Mouse (Mus musculus) cerebellum, adult 11 months (tissue): ENCODE data around the gene Myct1.

ENCODE experiments used
- DNase-seq: peaks from one replicate; pipeline ENCODE4 v3.0.0; 2022

The Myct1 gene

DNA sequence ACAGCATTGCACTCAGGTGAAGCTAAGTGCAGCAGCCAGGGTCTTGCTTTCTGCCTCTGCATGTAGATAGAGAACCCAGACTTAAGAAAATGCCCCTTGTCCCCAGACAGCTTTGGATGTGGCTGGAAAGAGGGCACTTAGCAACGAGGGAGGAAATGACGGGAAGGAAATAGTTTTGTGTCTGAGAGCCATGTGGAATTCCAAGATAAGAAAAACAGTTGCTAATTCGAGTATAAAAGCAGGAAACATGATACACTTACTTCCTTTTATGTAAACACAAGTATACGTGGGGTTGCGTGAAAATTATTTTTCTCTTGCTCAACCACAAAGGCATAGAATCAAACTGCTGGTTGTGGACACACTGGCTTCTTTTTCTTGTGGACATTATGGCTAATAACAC lies at the start of gene Myct1:
Gene Myct1 (plus strand): TSS at position 312 of the 400 bp plus-strand sequence.
- no peak for DNase-seq

DNA sequence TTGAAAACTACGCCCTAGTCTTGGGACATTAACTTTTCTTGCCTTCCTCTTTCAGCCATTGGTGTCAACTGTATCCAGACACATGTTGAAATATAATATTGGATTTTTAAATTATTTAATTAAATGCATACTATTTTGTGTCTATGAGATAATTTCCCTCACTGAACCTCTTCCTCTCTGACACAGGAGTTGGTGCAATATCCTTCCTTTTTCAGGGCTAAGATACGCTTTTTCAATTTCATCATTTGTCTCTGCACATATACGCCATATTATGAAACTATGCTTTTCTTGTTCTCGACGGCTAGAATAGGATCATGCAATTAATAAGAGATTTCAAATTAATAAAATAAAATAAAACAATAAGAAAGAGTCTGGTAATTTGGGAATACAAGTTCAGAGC lies 47.1 kb upstream of the Myct1 start:
- no peak for DNase-seq

DNA sequence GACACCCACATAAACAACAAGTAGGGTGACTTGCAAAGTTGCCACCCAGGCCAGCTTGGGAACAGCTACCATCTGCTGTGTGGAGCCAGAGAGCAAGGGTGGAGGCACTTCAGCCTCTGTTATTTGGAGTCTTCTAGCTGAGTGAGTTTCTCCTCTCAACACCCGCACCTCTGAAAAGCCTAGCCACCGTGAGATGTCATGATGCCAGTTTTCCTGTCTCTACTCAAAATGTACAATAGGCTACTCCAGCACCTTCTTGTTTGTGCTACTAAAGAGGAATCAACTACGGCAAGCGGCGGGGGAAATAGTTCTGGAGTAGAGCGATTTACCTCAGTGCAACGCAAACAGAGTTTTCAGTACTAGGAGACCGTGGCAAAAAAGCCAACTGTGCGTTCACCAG lies 45.8 kb upstream of the Myct1 start:
- DNase-seq: peak; percentile 39

DNA sequence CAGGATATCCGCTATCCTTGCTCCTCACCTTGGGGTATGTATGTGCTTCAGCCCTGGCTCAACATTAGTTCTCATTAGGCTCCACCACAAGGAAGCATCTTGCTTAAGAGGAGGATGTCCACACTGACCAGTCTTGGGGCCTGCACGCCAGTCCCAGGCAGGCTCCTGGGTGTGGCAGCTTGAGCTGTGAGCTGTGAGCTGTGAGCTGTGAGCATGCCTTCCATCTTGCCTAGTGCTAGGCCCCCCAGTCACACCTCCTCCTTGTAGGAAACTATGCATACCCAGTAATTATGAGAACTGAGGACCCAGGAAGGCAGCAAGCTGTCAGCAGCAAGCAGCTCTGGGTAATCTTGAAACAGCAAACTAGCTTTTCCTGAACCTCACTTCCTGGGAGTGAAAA lies 44.9 kb upstream of the Myct1 start:
- no peak for DNase-seq

DNA sequence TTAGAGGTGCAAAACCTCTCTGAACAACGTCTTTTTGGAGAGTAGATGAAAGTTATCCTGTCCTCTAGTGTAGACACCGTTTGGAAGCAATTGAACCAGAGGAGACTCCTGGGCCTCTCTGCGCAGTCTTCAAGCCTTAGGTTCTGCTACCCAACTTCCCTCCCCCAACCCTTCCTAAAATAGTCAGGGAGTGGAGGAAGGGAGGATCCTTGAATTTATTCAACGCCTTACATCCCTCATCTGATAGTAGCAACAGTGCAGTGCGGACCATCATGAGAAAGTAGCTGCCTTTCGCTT lies 43.8 kb upstream of the Myct1 start:
- no peak for DNase-seq

DNA sequence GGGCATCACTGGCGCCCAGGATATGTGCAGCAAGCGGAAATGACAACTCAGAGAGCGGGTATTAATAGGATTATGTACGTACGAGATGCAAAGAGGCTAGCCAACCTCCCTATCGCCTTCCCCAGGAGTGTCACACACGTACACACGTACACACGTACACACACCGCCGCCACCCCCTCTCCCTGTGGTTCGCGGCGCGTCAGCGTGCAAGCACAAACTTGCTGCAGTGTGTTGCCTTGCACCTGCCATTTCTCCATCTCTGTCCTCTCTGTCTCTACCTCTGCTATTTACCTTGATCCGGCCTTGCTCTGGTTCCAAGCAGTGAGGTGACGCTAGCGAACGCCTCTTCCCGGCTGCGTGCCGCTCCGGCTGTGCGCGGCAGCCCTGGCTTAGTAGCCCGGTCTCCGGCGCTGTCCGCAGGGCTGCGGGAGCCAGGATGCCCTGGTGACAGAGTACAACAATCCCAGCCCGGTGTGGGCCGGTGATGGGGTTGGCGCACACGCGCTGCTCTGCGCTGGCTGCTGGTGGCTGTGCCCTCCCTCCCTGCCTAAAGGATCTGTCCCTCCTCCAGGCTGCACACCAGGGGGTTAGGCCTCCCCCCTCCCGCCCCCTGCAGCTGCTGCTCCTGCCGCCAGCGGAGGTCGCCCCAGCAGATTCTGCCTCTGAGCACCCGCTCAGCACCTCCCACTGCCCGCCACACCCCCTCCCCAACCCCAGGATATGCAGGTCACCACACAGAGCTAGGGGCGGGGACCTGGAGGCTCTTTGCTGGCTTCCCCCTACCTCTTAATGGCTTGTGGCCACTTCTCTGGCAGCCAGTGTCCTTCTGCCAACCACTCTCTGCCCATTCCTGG lies 43.2 kb upstream of the Myct1 start:
- peak; percentile 80 for DNase-seq

DNA sequence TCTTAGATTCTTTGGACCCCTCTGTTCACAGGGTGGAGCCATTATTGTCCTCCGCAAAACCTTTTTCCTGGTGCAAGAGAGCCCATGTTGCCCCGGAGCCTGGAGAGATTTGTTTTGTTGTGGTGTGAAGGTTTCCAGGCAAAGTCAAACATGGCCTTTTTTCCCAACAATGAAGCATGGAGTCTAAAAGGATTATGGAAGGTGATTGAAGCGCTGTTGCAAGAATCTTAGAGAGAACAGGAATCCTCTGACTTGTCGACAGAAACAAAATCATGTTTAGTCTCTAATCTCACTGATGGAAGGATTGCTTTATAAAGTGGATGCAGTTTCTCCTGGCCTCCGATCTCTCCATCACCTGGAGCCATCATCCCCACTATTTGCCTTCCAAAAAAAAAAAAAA lies 42.2 kb upstream of the Myct1 start, which contains the start of gene Syne1:
Gene Syne1 (minus strand): TSS at position 101 of the 400 bp plus-strand sequence.
- DNase-seq: no peak

DNA sequence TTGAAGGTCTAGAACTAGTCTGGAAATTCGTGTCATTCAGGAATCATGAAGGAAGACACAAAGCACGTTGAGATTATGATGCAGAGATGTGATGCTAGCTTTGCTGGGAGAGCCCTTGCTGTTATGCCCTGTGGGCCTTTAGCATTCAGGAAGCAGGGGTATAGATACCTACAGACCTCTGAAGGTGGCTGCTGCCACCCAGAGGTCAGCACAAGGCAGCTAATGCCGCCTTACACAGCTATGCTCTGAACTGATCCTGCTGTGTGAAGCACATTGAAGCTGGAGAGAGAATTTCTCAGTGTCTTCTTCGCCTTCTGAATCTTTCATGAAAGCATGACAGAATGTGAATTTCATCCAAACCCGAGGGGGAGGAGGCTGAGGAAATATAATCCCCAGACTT lies 38.6 kb upstream of the Myct1 start:
- DNase-seq: peak; percentile 51

DNA sequence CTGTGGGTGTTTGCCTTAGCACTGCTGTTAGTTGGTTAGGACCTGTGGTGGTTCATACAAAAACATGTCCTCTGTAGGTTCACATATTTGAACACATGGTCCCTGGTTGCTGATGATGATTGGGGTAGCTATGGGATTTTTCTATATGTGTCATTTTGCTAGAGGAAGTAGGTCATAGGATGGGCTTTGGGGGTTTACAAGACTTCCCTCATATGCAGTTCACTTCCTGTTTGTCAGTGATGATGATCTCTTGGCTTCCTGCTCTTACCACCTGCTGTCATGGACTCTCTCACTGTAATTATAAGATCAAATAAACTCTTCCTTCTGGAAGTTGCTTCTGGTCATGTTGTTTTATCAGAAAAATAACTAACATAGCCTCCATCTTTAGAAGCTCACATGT lies 34.8 kb upstream of the Myct1 start:
- DNase-seq: no peak

DNA sequence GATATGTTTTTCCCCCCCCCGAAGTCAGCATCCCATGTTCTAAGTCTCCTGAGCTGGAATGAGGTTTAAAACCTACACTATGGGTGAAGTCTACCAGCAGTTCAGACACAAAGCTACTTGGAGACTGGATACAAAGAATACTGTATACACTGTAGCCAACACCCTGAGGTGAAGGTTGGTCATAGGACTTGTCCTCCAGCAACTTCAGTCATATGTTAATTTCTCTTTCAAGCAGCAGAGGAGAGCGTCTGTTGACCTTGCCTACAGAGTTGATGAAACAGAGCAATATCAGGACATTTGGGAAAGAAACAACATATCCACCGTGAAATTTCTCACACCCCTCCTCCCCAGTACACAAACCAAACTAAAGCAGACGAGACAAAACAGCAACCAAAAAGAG lies 33.0 kb upstream of the Myct1 start:
- no peak for DNase-seq

DNA sequence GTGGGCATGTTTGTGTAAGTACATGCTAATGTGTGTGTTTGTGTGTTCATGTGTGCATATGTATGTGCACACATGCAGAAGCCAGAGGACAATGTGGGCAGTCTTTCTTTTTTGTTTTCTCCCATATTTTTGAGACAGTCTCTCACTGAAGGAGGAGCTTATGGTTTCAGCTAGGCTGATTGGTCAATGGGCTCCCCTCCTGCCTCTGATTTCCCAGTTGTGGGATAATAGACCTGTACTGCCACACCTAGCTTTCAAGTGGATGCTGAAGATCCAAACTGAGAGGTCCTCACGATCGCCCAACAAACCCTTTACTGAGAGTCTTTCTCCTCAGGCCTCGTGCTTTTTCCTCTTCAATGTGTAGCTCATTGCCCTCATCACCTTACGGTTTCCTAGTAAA lies 31.9 kb upstream of the Myct1 start:
- DNase-seq: no peak

DNA sequence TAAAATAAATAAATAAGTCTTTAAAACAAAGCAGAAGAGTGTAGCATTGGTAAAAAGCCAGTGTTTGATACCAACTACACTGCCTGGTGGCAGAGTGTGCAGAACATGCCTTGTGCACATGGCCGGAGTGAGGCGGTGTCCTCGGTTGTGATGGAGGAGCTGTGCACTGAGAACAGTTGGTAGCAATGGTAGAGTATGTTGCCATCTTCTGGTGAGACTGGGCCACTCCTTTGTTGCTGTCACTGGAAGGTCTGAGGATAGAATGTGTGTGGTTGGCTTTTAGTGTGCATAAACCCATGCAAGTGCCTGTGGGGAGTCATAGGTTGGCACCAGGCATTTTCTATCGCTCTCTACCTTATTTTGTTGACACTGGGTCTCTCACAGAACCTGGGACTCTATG lies 24.6 kb upstream of the Myct1 start:
- DNase-seq: no peak

DNA sequence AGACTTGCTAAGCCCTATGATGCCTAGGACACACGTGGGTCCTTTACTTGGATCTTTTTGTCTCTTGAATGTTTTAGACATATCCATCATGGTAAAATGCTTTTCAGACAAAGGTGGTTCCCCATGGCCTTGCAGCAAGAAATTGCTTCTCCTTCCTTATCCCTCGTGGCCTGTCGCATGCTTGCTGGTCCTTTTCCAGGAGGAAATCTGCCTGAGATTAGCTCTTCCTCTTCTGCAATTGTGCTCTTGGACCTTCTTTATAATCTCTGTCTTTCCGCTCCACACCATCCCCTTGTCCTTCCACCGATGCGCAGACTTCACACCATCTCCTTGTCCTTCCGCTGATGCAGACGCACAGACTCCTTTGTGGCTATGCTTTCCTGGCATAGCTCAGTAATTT lies 23.5 kb upstream of the Myct1 start:
- no peak for DNase-seq

DNA sequence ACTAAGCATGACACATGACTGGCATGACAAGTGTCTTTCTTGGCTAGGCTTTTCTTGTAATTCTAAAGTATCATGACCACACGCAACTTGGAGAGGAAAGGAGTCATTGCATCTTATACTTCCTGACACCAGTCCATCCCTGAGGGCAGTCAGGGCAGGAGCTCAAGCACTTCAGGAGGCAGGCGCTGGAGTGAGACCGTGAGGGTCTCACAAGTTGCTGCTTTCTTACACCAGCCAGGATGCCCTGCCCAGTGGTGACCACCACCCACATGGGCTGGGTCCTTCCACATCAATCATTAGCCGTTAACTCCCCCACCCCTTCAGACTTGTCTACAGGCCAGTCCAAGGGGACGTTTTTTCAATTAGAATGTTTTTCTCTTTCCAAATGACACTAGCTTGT lies 22.2 kb upstream of the Myct1 start:
- no peak for DNase-seq

DNA sequence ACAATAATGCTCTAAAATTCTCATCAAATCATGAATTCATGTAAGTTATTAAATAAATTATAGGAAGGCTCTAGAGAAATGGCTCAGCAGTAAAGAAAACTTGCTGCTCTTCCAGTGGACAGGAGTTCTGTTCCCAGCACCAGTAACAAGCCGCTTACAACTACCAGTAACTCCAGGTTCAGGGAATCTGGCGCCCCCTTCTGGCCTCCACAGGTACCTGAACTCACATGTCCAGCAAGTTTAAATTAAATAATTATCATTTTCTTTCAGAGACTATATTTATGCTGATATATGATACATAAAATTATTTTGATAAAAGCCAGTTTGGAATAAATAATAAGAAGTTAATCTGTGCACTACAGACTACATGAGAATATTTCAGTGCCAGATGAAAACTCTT lies 20.2 kb upstream of the Myct1 start:
- DNase-seq: no peak

DNA sequence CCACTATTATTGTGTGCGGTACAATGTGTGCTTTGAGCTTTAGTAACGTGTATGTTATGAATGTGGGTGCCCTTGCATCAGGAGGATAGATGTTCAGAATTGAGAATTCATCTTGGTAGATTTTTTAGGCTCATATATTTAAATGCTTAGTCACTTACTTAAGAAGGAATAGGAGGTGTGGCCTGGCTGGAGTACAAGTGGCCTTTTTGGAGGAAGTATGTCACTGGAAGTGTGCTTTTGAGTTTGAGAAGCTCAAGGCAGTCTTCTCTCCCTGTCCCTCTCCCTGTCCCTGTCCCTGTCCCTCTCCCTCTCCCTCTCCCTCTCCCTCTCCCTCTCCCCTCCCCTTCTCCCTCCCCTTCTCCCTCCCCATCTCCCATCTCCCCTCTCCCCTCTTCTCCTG lies 2.5 kb upstream of the Myct1 start:
- DNase-seq: no peak

DNA sequence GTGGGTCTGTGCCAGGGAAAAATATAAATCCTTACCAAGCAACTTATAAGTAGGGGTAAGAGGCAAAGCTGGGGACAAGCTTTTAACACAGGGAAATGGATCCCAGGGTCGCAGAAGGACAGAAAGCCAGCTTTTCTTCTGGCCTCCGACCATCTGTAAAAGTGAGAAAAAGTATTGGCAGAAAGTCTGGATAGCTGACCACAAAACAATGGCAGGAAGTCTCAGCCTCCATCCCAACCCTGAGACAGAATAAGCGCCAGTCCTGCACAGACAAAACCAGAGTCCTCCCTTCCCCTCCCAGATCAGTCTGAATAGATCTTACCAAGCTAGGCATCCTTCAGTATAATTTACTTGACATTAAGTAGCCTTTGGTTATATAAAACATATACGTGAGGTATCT lies 1.6 kb upstream of the Myct1 start:
- DNase-seq: no peak

DNA sequence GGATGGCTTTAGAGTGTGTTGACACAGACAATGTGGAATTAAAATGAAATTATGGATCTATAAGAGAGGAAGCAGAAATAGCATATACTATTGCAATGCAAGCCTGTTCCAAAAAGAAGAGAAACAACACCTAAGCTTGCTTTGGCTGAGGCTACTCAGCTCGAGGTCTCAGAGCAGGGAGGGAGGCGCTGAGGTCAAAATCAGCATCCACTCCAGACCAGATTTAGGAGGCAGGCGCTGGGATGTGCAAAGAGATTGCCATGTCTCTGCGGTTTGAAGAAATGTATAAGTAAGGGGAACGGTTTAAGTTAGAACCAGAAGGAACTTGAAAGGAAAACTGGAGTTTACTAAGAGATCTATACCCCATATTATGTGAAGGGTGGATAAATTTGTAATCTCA lies 882 bp downstream of the Myct1 start:
- no peak for DNase-seq

DNA sequence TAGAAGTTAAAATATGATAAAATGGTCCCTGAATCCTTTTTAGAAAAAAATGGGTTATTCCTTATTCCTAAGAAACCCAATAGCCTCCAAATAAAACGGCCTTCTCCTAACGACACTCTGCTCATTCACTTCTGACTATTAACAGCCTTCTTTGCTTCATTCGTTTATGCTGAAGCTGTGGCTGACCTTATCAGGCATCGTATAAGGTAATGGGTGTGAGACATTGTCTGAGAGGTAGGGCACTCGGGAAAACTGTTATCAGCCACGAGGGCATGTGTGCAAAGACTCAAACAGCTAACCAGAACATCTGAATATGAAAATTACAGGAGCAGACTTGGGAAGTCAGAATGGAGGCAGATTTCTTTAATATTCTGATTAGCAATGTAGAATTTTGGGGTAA lies 3.0 kb downstream of the Myct1 start:
- no peak for DNase-seq

DNA sequence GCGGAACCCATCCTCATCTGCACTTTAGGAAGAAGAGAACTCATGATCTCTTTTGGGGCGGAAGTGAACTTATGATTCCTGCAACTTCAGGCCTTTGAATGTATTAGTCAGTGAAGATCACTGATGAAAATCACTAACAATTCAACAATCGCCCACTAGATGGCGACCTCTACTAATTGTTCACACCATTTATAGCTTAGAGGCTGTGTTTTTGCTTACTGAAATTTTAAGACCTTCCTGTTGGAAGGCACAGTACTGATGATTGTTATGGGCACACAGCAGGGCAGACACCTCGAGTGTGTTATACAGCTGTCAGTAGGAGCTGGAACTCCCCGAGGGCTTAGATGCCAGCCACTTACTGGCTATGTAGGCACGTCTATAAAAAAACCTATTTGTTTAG lies 6.5 kb downstream of the Myct1 start:
- peak; percentile 42 for DNase-seq

DNA sequence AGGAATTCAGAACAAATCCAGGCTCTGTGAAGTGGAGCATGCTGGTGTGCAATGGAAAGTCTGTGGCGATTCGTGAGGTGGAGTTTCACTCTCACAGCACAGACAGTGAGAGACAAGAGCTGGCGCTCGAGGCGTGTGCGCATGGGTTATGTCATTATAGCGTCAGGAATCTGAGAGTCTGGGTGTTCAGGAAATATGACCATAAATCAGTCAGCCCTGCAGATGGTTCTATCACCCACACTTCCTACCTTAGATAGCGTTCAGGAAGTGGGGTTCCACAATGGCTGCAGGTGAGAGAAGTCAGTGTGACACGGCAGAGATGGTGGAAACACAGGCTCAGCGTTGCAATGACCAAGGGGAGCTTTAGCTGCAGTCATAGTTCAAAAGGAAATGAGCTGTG lies 9.9 kb downstream of the Myct1 start:
- DNase-seq: no peak

DNA sequence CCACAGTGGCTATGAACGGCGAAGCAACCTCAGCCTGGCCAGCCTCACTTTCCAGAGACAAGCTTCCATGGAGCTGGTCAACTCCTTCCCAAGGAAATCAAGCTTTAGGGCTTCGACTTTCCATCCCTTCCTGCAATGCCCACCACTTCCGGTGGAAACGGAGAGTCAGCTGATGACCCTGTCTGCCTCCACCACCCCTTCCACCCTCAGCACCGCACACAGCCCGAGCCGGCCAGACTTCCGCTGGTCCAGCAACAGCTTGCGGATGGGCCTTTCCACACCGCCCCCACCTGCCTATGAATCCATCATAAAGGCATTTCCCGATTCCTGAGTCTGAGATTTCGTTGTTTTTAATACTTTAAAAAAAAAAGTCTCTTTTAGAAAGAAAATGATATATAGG lies 10.8 kb downstream of the Myct1 start:
- no peak for DNase-seq

DNA sequence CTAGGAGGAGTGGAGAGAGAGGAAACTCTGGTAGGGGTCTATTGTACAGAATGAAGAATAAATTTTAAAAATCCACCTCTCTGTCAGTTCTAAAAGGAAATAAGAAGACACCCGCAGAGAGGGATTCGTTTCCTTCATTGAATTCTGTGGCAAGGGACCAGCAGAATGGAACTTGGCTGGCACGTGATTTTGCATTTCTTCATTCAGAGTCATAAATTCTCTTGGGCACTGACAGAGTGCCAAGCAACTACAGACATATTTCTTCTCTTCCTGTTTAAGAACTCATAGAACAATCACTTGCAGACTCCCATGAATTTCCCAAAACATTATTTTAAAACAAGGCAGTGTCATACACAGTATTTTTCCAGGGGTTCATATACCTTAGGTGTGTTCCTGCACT lies 15.3 kb downstream of the Myct1 start:
- DNase-seq: no peak

DNA sequence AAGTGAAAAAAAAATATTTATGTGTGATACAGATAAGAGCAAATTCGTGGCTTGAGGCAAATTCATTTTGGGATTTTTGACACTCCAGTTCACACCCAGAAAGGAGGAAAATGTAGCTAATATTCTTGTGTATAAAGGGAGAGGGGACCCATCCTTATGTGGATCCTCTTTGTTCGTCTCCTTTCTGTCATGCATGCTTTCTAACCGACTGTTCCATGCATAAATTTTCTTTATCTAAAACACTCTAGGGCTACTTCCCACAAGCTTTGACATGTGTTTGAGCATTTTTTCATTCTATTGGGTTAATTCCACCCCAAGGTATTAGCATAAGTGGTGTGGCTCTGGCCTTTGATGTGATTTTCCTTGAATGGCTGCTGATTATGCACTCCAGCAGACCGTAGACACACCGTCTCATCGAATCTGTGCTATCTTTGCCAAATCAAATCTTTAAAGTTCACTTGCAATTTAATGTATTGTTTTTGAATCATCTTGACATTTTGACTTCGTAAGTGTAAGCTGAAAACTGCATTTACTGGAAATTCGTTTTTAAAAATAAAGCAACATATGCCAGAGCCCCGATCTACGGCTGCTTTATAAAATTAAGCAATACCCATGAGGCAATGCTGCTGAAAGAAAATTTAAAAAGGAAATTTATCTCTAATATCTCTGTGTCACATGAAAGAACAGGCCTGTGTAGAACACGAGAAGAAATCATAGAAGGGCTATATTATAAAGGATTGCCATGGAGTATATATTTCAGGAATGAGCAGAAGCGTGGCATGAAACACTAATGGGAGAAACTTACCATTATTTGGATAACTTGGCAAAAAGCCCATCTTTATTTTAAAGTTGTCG lies 21.8 kb downstream of the Myct1 start:
- no peak for DNase-seq

DNA sequence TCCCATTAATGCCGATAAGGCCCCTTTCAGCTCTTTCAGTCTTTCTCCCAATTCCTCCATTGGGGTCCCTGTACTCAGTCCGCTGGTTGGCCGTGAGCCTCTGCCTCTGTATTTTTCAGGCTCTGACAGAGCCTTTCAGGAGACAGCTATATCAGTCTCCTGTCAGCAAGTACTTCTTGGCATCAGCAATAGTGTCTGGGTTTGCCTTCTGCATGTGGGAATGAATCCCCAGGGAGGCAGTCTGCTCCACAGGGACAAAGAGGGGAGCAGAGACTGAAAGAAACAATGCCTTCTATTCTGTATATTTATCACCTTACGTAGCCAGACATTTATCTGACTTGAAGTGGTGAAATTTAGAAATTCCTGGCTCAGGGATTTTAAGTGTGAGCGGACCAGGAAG lies 32.7 kb downstream of the Myct1 start:
- DNase-seq: no peak
